Mouse (Mus musculus) embryonic facial prominence, embryonic 10.5 days (tissue): ENCODE measurements around the gene Hmgb4. TPM values are rescaled to one million over a fixed set of nuclear protein-coding genes. Genes with fewer than 3 reads are reported as not detected.

Experiments used
- DNase-seq: peaks from one replicate; pipeline ENCODE4 v3.0.0-alpha.2; 2017; ENCODE audit warnings: low spot score
- H3K27ac ChIP-seq: fragments of 300-500 bp; sonication (generic); replicated peaks from 2 replicates; pipeline ENCODE4 v1.5.1; 2016; ENCODE audit warnings: mild to moderate bottlenecking
- H3K27me3 ChIP-seq: fragments of 300-500 bp; sonication (generic); replicated peaks from 2 replicates; pipeline ENCODE4 v1.6.1; 2016; ENCODE audit warnings: low read depth, mild to moderate bottlenecking; ENCODE audit not compliant: poor library complexity, severe bottlenecking
- H3K36me3 ChIP-seq: fragments of 300-500 bp; sonication (generic); replicated peaks from 2 replicates; pipeline ENCODE4 v1.6.1; 2016; ENCODE audit warnings: mild to moderate bottlenecking, moderate library complexity
- H3K4me1 ChIP-seq: fragments of 300-500 bp; sonication (generic); 2 replicates; pipeline ENCODE4 v1.6.1; 2016
- H3K4me3 ChIP-seq: fragments of 300-500 bp; sonication (generic); 2 replicates; pipeline ENCODE4 v1.5.1; 2016; ENCODE audit warnings: mild to moderate bottlenecking, moderate library complexity
- H3K9me3 ChIP-seq: fragments of 300-500 bp; sonication (generic); 2 replicates; pipeline ENCODE4 v1.6.1; 2016; ENCODE audit warnings: mild to moderate bottlenecking
- WGBS: fragments of 180-500 bp; shearing (Covaris S2); methylation state at CpG from one replicate; pipeline ENCODE4 v1.1.7; 2016; 5-methylcytosine and 5-hydroxymethylcytosine counted together
- polyA plus RNA-seq: library from polyadenylated mRNA; unstranded; fragments of >200 nt; fragmentation: Nextera tagmentation; extraction: Ambion mirVana; gene quantifications from 2 replicates; pipeline ENCODE4 v1.2.1, GENCODE M21; 2016

The Hmgb4 gene
- not detected in 2 replicates for polyA plus RNA-seq

DNA sequence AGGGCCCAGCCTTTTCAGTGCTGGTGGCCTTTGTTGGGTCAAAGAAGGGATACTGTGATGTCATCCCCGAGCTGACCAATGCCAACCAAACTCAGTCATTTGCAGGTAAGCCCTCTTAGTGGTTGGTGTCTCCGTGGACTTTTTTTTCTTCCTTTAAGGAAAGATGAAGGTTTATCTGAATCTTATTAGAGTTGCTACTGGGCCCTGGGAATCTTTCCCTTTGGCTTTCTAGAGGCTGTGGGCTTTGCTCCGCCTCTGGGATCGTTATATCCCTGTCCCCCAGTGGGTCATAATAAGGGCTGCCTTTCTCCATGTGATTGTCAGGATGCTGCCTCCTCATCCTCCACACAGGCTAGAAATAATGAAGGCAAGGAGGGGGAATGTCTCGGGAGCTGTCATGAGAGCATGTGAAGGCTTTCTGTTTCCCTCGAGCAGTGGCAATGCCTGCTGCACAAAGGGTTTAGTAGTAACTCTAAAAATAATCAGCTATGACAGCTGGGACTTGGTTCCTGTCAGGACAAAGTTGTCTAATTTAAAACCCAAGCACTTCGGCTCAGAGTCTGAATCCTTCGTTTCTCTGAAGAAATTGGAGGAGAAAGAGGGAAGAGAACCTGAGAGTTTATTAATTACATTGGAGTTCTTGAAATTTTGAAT, at the start of gene Hmgb4:
Hmgb4 (minus strand) TSS at position 51 of the 654 bp plus-strand sequence.
- DNase-seq = no peak
- WGBS = 69% methylated on average over 8 of the region's 8 CpGs

DNA sequence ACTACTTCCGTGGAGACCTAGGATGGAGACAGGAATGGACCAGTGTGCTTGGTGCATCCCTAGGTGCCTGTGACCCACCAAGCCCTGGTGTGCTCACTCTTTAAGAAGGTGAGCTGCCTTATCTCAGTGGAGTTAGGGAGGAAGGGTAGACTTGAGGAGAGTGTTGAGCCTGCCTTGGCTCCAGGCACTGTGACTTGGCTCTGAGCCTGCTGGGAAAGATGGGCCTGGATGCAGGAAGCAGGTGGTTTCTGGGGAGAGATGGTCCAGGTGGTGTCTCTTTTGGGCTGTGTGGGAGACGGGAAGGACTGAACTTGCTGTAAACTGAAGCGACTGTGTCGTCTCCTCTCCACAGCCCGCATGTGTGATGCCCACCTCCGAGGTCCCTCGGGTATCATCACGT, 45.3 kb upstream of the Hmgb4 start:
- H3K27me3 ChIP-seq = no peaks in the 10 kb centered on the region
- WGBS = 92% methylated on average over 8 of the region's 8 CpGs
- no peaks in the 10 kb centered on the region for H3K4me1 ChIP-seq
- no peak for DNase-seq
- no peak overlapping the region for H3K4me3 ChIP-seq
- no peak overlapping the region for H3K27ac ChIP-seq
- no peaks in the 10 kb centered on the region for H3K36me3 ChIP-seq
- no peaks in the 10 kb centered on the region for H3K9me3 ChIP-seq

More for the DNA sequence above, at the start of gene Hmgb4:
- H3K4me3 ChIP-seq = no peak within 1 kb of the TSS
- no peaks in the 10 kb centered on the region for H3K9me3 ChIP-seq
- H3K36me3 ChIP-seq = no peaks in the 10 kb centered on the region
- no peak within 1 kb of the TSS for H3K27ac ChIP-seq
- no peaks in the 10 kb centered on the region for H3K4me1 ChIP-seq
- H3K27me3 ChIP-seq = no peaks in the 10 kb centered on the region

GRCm38 (mm10) chr4:128304049-128304448, 43.3 kb upstream of the Hmgb4 start:
- Histone ChIP-seq H3K36me3 (no peaks in the 10 kb centered on the region), H3K4me1 (no peaks in the 10 kb centered on the region), H3K27ac (no peak overlapping the region), H3K27me3 (no peaks in the 10 kb centered on the region), H3K9me3 (no peaks in the 10 kb centered on the region), H3K4me3 (no peak overlapping the region)
- 90% methylated on average over 8 of the region's 8 CpGs for WGBS
- DNase-seq = no peak

DNA sequence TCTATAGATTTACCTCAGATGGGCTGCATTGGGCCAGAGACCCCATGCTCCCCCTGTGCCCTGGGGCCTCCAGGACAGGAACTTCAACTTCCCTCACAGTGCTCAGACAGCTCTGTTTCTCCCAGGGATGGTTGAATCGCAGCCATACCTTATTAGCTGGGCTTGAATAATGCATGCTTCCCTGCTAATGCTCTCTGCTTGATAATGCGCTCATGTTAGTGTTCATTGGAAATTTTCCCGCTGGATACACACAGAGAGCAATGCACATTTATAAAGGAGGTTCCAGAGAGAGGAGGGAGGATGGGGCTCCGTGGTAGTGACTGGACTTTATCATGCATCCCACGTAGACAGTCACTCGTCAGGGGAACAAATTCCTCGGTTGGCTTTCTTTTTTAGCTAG, 27.3 kb upstream of the Hmgb4 start:
- Histone ChIP-seq H3K27me3 (no peaks in the 10 kb centered on the region), H3K4me1 (no peaks in the 10 kb centered on the region), H3K4me3 (no peak overlapping the region), H3K36me3 (no peaks in the 10 kb centered on the region), H3K27ac (no peak overlapping the region), H3K9me3 (0 out of 2 replicates have a peak, but pooled peaks cover 3% of the 10 kb centered on the region)
- WGBS = 86% methylated on average over 7 of the region's 7 CpGs
- no peak for DNase-seq

DNA sequence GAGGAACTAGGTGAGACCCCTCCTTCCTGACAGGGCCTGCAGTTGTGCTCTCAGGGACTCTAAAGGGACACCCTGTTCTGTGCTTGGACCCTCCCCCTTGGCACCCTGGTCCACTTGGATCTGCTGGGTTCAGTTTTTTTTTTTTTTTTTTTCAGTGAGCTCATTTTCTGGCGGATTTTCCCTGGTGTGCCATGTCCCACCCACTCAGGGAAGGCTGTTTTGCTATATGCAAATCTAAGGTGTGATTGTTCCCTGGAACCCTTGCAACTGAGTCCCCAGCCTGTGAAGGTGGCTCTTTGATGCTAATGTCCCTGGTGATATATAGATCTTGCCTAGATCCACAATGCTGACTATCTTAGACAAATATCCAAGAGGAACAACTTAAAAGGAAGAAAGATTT, 24.3 kb upstream of the Hmgb4 start:
- Histone ChIP-seq H3K27me3 (no peaks in the 10 kb centered on the region), H3K9me3 (0 out of 2 replicates have a peak, but pooled peaks cover 3% of the 10 kb centered on the region), H3K36me3 (no peaks in the 10 kb centered on the region), H3K4me1 (no peaks in the 10 kb centered on the region), H3K27ac (no peak overlapping the region), H3K4me3 (no peak overlapping the region)
- WGBS = 74% methylated on average over 1 of the region's 1 CpGs
- no peak for DNase-seq

- H3K36me3 ChIP-seq = no peaks in the 10 kb centered on the region
- no peaks in the 10 kb centered on the region for H3K9me3 ChIP-seq
- DNase-seq = no peak
- no peak overlapping the region for H3K27ac ChIP-seq
- no peaks in the 10 kb centered on the region for H3K27me3 ChIP-seq
- whole genome bisulfite sequencing = 80% methylated on average over 6 of the region's 6 CpGs
- no peaks in the 10 kb centered on the region for H3K4me1 ChIP-seq
- H3K4me3 ChIP-seq = no peak overlapping the region
Measured at GRCm38 (mm10) chr4:128275586-128275985, 14.8 kb upstream of the Hmgb4 start.

DNA sequence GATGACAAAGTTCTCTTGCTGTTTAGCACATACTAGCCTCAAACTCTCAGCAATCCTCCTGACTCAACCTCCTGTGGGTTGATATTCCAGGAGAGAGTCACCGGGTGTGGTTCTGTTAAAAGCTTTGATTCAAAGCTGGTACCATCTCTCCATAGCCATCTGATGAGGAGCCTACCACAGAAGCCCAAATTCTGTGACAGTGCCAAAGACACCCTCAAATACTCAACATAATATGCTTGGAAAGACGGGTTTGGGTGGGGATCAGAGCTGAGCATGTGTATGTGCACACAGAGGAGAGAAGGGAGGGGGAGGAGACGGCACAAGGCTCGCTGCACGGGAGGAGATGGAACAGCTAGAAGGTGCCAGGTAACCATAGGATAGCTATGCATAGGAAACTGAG, 14.4 kb upstream of the Hmgb4 start:
- no peak overlapping the region for H3K4me3 ChIP-seq
- H3K36me3 ChIP-seq = no peaks in the 10 kb centered on the region
- H3K27ac ChIP-seq = no peak overlapping the region
- H3K4me1 ChIP-seq = no peaks in the 10 kb centered on the region
- DNase-seq = no peak
- no peaks in the 10 kb centered on the region for H3K9me3 ChIP-seq
- 81% methylated on average over 5 of the region's 5 CpGs for WGBS
- no peaks in the 10 kb centered on the region for H3K27me3 ChIP-seq

DNA sequence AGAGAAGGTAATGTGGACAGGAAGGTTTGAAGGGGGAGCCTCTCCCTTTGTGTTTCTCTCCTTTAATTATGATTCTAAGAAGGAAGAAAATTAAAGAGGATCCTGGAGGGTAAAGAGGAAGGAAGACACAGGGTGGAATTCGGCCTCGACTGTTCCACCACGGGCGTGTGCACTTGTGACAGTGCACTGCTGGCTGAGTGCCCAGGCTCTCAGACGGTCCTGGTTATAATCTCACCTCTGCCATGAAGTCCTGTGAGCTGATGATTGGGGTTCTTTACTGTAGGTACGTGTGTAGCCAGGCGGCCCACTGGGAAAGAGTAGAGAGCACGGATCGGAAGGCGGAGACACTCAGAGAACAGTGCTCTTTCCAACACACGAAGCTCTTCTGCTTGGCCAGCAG, 12.4 kb upstream of the Hmgb4 start:
- 84% methylated on average over 11 of the region's 11 CpGs for WGBS
- Histone ChIP-seq H3K36me3 (no peaks in the 10 kb centered on the region), H3K27ac (no peak overlapping the region), H3K4me1 (no peaks in the 10 kb centered on the region), H3K4me3 (no peak overlapping the region), H3K9me3 (no peaks in the 10 kb centered on the region), H3K27me3 (no peaks in the 10 kb centered on the region)
- no peak for DNase-seq

- Histone ChIP-seq H3K4me3 (no peak overlapping the region), H3K27ac (no peak overlapping the region), H3K36me3 (no peaks in the 10 kb centered on the region), H3K27me3 (no peaks in the 10 kb centered on the region), H3K4me1 (no peaks in the 10 kb centered on the region), H3K9me3 (no peaks in the 10 kb centered on the region)
- WGBS = 65% methylated on average over 6 of the region's 6 CpGs
- DNase-seq = no peak
Measured at GRCm38 (mm10) chr4:128272501-128272900, 11.7 kb upstream of the Hmgb4 start.

GRCm38 (mm10) chr4:128270931-128271330, 10.2 kb upstream of the Hmgb4 start:
- no peak for DNase-seq
- no peak overlapping the region for H3K27ac ChIP-seq

GRCm38 (mm10) chr4:128270177-128270576, 9.4 kb upstream of the Hmgb4 start:
- DNase-seq = no peak
- no peaks in the 10 kb centered on the region for H3K4me1 ChIP-seq
- H3K4me3 ChIP-seq = no peak overlapping the region
- no peak overlapping the region for H3K27ac ChIP-seq
- H3K9me3 ChIP-seq = no peaks in the 10 kb centered on the region
- WGBS = 81% methylated on average over 10 of the region's 10 CpGs
- no peaks in the 10 kb centered on the region for H3K36me3 ChIP-seq
- H3K27me3 ChIP-seq = no peaks in the 10 kb centered on the region

More at GRCm38 (mm10) chr4:128270931-128271330, 10.2 kb upstream of the Hmgb4 start:
- Histone ChIP-seq H3K4me1 (no peaks in the 10 kb centered on the region), H3K36me3 (no peaks in the 10 kb centered on the region), H3K9me3 (no peaks in the 10 kb centered on the region), H3K27me3 (no peaks in the 10 kb centered on the region), H3K4me3 (no peak overlapping the region)
- 87% methylated on average over 19 of the region's 19 CpGs for WGBS

GRCm38 (mm10) chr4:128269261-128269875, 8.6 kb upstream of the Hmgb4 start:
- Histone ChIP-seq H3K36me3 (no peaks in the 10 kb centered on the region), H3K4me1 (no peaks in the 10 kb centered on the region), H3K4me3 (no peak overlapping the region), H3K9me3 (no peaks in the 10 kb centered on the region), H3K27me3 (no peaks in the 10 kb centered on the region), H3K27ac (no peak overlapping the region)
- DNase-seq = no peak
- 81% methylated on average over 9 of the region's 9 CpGs for WGBS

GRCm38 (mm10) chr4:128265341-128265740, 4.6 kb upstream of the Hmgb4 start:
- Histone ChIP-seq H3K4me3 (no peak overlapping the region), H3K9me3 (no peaks in the 10 kb centered on the region), H3K36me3 (no peaks in the 10 kb centered on the region), H3K27ac (no peak overlapping the region), H3K27me3 (no peaks in the 10 kb centered on the region), H3K4me1 (no peaks in the 10 kb centered on the region)
- 84% methylated on average over 3 of the region's 3 CpGs for WGBS
- no peak for DNase-seq
